Mouse (Mus musculus) liver, embryonic 14.5 days (tissue): ENCODE data around the gene Trim3.

Source experiments
- CTCF ChIP-seq: IDR thresholded peaks from 2 replicates; pipeline ENCODE4 v1.5.1; 2016; ENCODE audit warnings: antibody characterized with exemption, low read depth, control low read depth
- EP300 ChIP-seq: IDR thresholded peaks from 2 replicates; pipeline ENCODE4 v1.6.1; 2016; ENCODE audit warnings: antibody characterized with exemption, low read depth

- TF ChIP-seq CTCF (no peak), EP300 (no peak)
Observed at GRCm38 (mm10) chr7:105556406-105556805, 77.0 kb downstream of the Trim3 start.
